Mouse (Mus musculus) ES-E14 (cell line): ENCODE data around the gene Pacsin1.

Source experiments
- CHD2 ChIP-seq: IDR thresholded peaks from 2 replicates; pipeline ENCODE4 v1.6.1; 2014; ENCODE audit warnings: mild to moderate bottlenecking, low read depth, low read length, inconsistent platforms
- HCFC1 ChIP-seq: IDR thresholded peaks from 2 replicates; pipeline ENCODE4 v1.6.1; 2012; ENCODE audit warnings: low read length, inconsistent platforms, borderline replicate concordance; ENCODE audit not compliant: insufficient read depth
- ZC3H11A ChIP-seq: IDR thresholded peaks from 2 replicates; pipeline ENCODE4 v1.6.1; 2012; ENCODE audit warnings: low read depth, mild to moderate bottlenecking, inconsistent platforms, low read length, borderline replicate concordance
- ZNF384 ChIP-seq: IDR thresholded peaks from 2 replicates; pipeline ENCODE4 v1.6.1; 2012; ENCODE audit warnings: low read depth, low read length, inconsistent platforms

GRCm38 (mm10) chr17:27650160-27650559, 5.1 kb upstream of the Pacsin1 start:
- TF ChIP-seq ZC3H11A (peak; percentile 57; the same call in 1 of the 2 replicates), CHD2 (no peak), HCFC1 (no peak), ZNF384 (peak; percentile 90)
